Mouse (Mus musculus) fibroblast of lung, adult 2 months (primary cell): Measurements from ENCODE around the gene Gm10577.

Experiments
- DNase-seq: peaks from one replicate; pipeline ENCODE4 v3.0.0-alpha.2; 2011; ENCODE audit warnings: low read depth

Gene Gm10577

DNA sequence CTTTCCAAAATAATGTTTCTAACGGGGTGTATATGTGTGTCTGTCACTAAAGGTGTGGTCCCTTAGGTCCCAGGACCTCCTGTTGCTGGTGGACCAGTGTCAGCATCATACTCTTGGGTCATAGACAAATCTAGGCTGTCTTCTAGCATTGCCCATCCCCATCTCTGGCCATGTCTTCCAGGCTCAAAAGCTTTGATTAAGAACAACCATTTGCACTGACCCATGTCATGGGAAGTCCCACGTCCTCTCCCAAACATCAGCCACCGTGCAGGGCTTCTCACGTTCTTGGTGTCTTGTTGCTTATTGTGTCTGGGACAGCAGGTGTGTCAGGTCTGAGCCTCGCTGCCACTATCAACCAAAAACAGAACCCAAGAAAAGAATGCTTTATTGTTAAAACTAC, 24.9 kb downstream of the Gm10577 start:
- no peak for DNase-seq

GRCm38 (mm10) chr4:100994442-100995255, 25.8 kb downstream of the Gm10577 start:
- no peak for DNase-seq

DNA sequence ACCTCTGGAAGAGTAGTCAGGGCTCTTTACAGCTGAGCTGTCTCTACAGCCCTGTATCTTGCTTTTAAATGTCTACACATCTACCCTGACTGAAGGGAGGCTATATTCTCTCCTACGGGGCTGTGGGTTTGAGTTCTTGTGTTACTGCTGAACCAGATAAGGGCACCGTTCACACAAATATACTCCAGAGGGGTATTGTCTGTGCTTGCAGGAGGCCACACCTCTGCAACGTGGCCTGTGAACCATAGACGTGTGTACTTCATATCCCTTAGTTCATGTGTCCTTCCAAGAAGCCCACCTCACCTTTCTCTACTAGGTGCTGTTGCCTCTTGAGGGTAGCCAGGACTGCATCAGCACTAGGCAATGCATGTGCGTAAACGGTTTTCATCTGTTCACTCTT, 28.4 kb downstream of the Gm10577 start:
- DNase-seq: no peak

- peak; percentile 42 for DNase-seq
Measured at GRCm38 (mm10) chr4:100990996-100991395, 29.5 kb downstream of the Gm10577 start.

- DNase-seq: no peak
Measured at GRCm38 (mm10) chr4:100988231-100988799, 32.2 kb downstream of the Gm10577 start.

DNA sequence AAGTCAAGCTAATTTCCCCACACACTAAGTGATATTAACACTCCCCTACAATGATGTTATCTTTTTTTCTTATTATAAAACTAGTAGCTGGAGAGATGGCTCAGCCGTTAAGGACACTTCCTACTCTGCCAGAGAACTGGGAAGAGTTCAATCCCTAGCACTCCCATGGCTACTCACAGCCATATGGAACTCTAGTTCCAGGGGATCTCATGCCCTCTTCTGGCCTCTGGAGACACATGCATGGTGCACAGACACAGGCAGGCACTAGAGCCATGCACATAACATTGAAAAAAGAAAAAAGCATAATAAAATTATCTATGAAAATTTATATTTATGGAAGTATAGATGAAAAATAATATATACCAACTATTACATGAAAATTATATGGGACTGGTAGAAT, 33.3 kb downstream of the Gm10577 start:
- DNase-seq: no peak

DNA sequence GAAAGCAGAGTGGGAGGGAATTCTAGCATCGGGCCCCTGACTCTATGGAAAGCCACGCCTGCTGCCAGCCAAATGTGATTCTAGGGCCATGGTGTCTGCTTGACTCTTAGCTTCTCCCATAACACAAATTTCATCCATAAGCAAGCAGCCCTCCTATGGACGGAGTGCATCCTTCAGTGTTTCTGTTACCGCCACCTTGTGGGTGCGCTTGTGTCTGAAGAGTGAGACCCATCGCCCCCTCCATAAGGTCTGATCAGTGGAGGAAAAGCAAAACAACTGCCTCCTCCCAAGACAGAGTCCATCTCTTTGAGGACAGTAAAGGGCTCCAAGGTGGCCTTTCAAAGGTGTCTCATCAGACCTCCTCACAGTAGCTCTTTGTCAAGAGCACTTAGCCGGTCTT, 43.0 kb downstream of the Gm10577 start:
- DNase-seq: no peak

GRCm38 (mm10) chr4:100974455-100975035, 46.0 kb downstream of the Gm10577 start:
- DNase-seq: no peak

DNA sequence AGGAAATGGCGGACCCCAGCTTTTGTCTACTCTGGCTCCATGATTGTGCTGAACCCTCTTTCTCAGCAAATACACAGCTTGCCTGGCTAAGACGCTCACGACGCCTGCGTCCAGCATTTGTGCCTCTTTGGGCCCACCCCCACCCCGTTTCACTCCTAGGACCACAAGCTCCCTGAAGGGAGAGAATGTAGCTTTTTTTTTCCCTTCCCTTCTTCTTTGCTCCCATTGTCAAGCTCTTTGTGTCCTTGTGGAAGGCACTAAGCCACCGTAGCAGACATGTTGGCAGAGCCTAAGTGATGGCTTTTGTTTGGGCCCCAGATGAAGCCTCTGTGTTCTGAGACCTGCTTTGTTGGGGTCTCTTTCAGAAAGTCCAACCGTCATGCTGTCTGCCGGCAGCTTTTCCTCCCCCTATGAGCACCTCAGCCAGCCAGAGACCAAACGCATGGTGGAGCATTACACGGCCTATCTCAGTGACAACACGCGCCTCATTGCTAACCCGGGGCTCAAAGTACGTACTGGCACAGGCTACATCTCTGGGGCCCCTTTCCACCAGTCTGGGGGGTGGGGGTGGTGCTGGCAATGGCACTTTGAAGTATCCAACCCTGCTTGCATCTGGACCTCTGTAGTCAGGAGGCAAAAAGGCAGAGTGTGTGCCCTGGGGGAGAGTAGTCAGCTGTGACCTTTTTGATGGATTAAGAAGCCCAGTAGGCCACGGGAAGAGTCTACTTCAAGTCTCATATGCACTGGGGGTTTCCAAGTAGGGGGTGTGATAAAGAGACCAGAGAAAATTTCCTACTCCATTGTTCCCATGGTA, 46.6 kb downstream of the Gm10577 start:
- no peak for DNase-seq
